Mouse (Mus musculus) erythroblast, adult 5-6 weeks (primary cell): ENCODE data around the gene Slc39a13. TPM values are rescaled to one million over a fixed set of nuclear protein-coding genes. Genes with fewer than 3 reads are reported as not detected.
A peak's percentile ranks its signal among the peaks of the same experiment; 100 is the strongest.
"Not testable (repeated sequence)": the region's sequence is repeated elsewhere in the genome, so short reads cannot be mapped to it uniquely, and the experiment has no call there.

Source experiments
- ATAC-seq: replicated peaks from 2 replicates; pipeline ENCODE4 v1.8.0; 2016; ENCODE audit warnings: moderate number of reproducible peaks, mild to moderate bottlenecking, moderate TSS enrichment, inconsistent platforms; ENCODE audit not compliant: poor library complexity, low FRiP score, severe bottlenecking
- total RNA-seq, 2 experiments: library from RNA; stranded (forward) in 1 of 2; stranded (reverse) in 1 of 2; fragments of 150-400 nt in 1 of 2; fragments of 200-764, 138-1000 nt in 1 of 2; gene quantifications; 2 replicates each; pipeline versions ENCODE4 v1.2.3 to v1.2.4; 2015 to 2017; ENCODE audit warnings: low replicate concordance in 2 of 2

The Slc39a13 gene
- total RNA-seq (2015; ENCODE audit: low replicate concordance) (6.9 TPM in 1 of 2 replicates, not detected in the other), total RNA-seq (2017; ENCODE audit: low replicate concordance) (0.98 and 4.2 TPM in 2 replicates)

- ATAC-seq = peak; percentile 83
Measured at GRCm38 (mm10) chr2:91070076-91070800, at the start of gene Slc39a13. Gene Slc39a13 (minus strand): TSS chr2:91070417.

- ATAC-seq = no peak
Measured at GRCm38 (mm10) chr2:91119551-91119950, 49.3 kb upstream of the Slc39a13 start.

GRCm38 (mm10) chr2:91119061-91119460 is 48.8 kb upstream of the Slc39a13 start:
- no peak for ATAC-seq

GRCm38 (mm10) chr2:91118647-91119046 is 48.4 kb upstream of the Slc39a13 start:
- ATAC-seq = no peak

- no peak for ATAC-seq
Measured at GRCm38 (mm10) chr2:91117585-91118275, 47.5 kb upstream of the Slc39a13 start, which contains the start of gene Mybpc3. Gene Mybpc3 (plus strand): TSS chr2:91118144.

GRCm38 (mm10) chr2:91116842-91117241 is 46.6 kb upstream of the Slc39a13 start:
- ATAC-seq = no peak

- no peak for ATAC-seq
Measured at GRCm38 (mm10) chr2:91115578-91115970, 45.4 kb upstream of the Slc39a13 start.

- ATAC-seq = no peak
Measured at GRCm38 (mm10) chr2:91114781-91115577, 44.8 kb upstream of the Slc39a13 start.

- ATAC-seq = no peak
Measured at GRCm38 (mm10) chr2:91113852-91114251, 43.6 kb upstream of the Slc39a13 start.

- ATAC-seq = no peak
Measured at GRCm38 (mm10) chr2:91113334-91113733, 43.1 kb upstream of the Slc39a13 start.

GRCm38 (mm10) chr2:91112491-91112890 is 42.3 kb upstream of the Slc39a13 start:
- no peak for ATAC-seq

GRCm38 (mm10) chr2:91111832-91112231 is 41.6 kb upstream of the Slc39a13 start:
- not testable (repeated sequence) for ATAC-seq

GRCm38 (mm10) chr2:91110429-91110828 is 40.2 kb upstream of the Slc39a13 start:
- no peak for ATAC-seq

GRCm38 (mm10) chr2:91109807-91110385 is 39.7 kb upstream of the Slc39a13 start:
- ATAC-seq = no peak

- no peak for ATAC-seq
Measured at GRCm38 (mm10) chr2:91109241-91109640, 39.0 kb upstream of the Slc39a13 start.

GRCm38 (mm10) chr2:91108156-91108555 is 37.9 kb upstream of the Slc39a13 start:
- no peak for ATAC-seq

GRCm38 (mm10) chr2:91101124-91101740 is 31.0 kb upstream of the Slc39a13 start:
- peak; percentile 89 for ATAC-seq

- ATAC-seq = no peak
Measured at GRCm38 (mm10) chr2:91098156-91098555, 27.9 kb upstream of the Slc39a13 start.

- no peak for ATAC-seq
Measured at GRCm38 (mm10) chr2:91097015-91097414, 26.8 kb upstream of the Slc39a13 start.
